Mouse (Mus musculus): Measurements from ENCODE around the gene Tmem221. TPM values are rescaled to one million over a fixed set of nuclear protein-coding genes. Genes with fewer than 3 reads are reported as not detected.
A peak's percentile ranks its signal among the peaks of the same experiment; 100 is the strongest.

Tmem221 gene
- polyA plus RNA-seq, 1 experiment: not detected

GRCm38 (mm10) chr8:71591471-71592373, 33.1 kb upstream of the Tmem221 start, which contains the start of gene Pgls:
Gene Pgls (plus strand): TSS chr8:71592176.
- peak within 1 kb of the TSS; percentile 88 for H3K27ac ChIP-seq (replicated peaks; ENCODE audit: low read depth, low read length)
- peaks cover 12% of the 10 kb centered on the region for H3K4me1 ChIP-seq (ENCODE audit: control insufficient read depth, insufficient read depth, insufficient read length, low read length)

GRCm38 (mm10) chr8:71591017-71591416, 32.3 kb upstream of the Tmem221 start:
- Histone ChIP-seq H3K4me1 (ENCODE audit: control insufficient read depth, insufficient read depth, insufficient read length, low read length) (peaks cover 12% of the 10 kb centered on the region), H3K27ac (replicated peaks; ENCODE audit: low read depth, low read length) (no peak overlapping the region), H3K4me3 (ENCODE audit: insufficient read depth, low read depth, low read length) (peak overlapping the region; percentile 84)

More at GRCm38 (mm10) chr8:71591471-71592373, 33.1 kb upstream of the Tmem221 start, which contains the start of gene Pgls:
- peak within 1 kb of the TSS; percentile 84 for H3K4me3 ChIP-seq (ENCODE audit: insufficient read depth, low read depth, low read length)

- Histone ChIP-seq H3K4me1 (ENCODE audit: control insufficient read depth, insufficient read depth, insufficient read length, low read length) (peaks cover 9% of the 10 kb centered on the region), H3K4me3 (ENCODE audit: insufficient read depth, low read depth, low read length) (no peak overlapping the region), H3K27ac (replicated peaks; ENCODE audit: low read depth, low read length) (no peak overlapping the region)
Observed at GRCm38 (mm10) chr8:71588762-71589161, 30.1 kb upstream of the Tmem221 start.

GRCm38 (mm10) chr8:71586891-71587290, 28.2 kb upstream of the Tmem221 start:
- peaks cover 2% of the 10 kb centered on the region; the same call in 1 of the 2 replicates for H3K4me1 ChIP-seq (ENCODE audit: control insufficient read depth, insufficient read depth, insufficient read length, low read length)
- no peak overlapping the region for H3K27ac ChIP-seq (replicated peaks; ENCODE audit: low read depth, low read length)
- no peak overlapping the region for H3K4me3 ChIP-seq (ENCODE audit: insufficient read depth, low read depth, low read length)

GRCm38 (mm10) chr8:71580201-71580600, 21.5 kb upstream of the Tmem221 start:
- Histone ChIP-seq H3K4me1 (ENCODE audit: control insufficient read depth, insufficient read depth, insufficient read length, low read length) (no peaks in the 10 kb centered on the region; the same call in 1 of the 2 replicates), H3K27ac (replicated peaks; ENCODE audit: low read depth, low read length) (no peak overlapping the region)

GRCm38 (mm10) chr8:71579476-71579875, 20.8 kb upstream of the Tmem221 start:
- Histone ChIP-seq H3K4me3 (ENCODE audit: insufficient read depth, low read depth, low read length) (no peak overlapping the region), H3K4me1 (ENCODE audit: control insufficient read depth, insufficient read depth, insufficient read length, low read length) (no peaks in the 10 kb centered on the region; the same call in 1 of the 2 replicates), H3K27ac (replicated peaks; ENCODE audit: low read depth, low read length) (0 out of 2 replicates have a peak overlapping the region, but pooled peaks have one; percentile 29)

More at GRCm38 (mm10) chr8:71580201-71580600, 21.5 kb upstream of the Tmem221 start:
- H3K4me3 ChIP-seq (ENCODE audit: insufficient read depth, low read depth, low read length): no peak overlapping the region

- Histone ChIP-seq H3K4me3 (ENCODE audit: insufficient read depth, low read depth, low read length) (no peak overlapping the region), H3K27ac (replicated peaks; ENCODE audit: low read depth, low read length) (0 out of 2 replicates have a peak overlapping the region, but pooled peaks have one; percentile 29), H3K4me1 (ENCODE audit: control insufficient read depth, insufficient read depth, insufficient read length, low read length) (no peaks in the 10 kb centered on the region; the same call in 1 of the 2 replicates)
Observed at GRCm38 (mm10) chr8:71579009-71579408, 20.3 kb upstream of the Tmem221 start.

- H3K4me3 ChIP-seq (ENCODE audit: insufficient read depth, low read depth, low read length): no peak overlapping the region
- no peak overlapping the region for H3K27ac ChIP-seq (replicated peaks; ENCODE audit: low read depth, low read length)
- H3K4me1 ChIP-seq (ENCODE audit: control insufficient read depth, insufficient read depth, insufficient read length, low read length): no peaks in the 10 kb centered on the region; the same call in 1 of the 2 replicates
Observed at GRCm38 (mm10) chr8:71577856-71578387, 19.3 kb upstream of the Tmem221 start.

GRCm38 (mm10) chr8:71575020-71575419, 16.3 kb upstream of the Tmem221 start:
- Histone ChIP-seq H3K4me3 (ENCODE audit: insufficient read depth, low read depth, low read length) (no peak overlapping the region), H3K27ac (replicated peaks; ENCODE audit: low read depth, low read length) (no peak overlapping the region), H3K4me1 (ENCODE audit: control insufficient read depth, insufficient read depth, insufficient read length, low read length) (peaks cover 4% of the 10 kb centered on the region; the same call in 1 of the 2 replicates)

- no peak overlapping the region for H3K27ac ChIP-seq (replicated peaks; ENCODE audit: low read depth, low read length)
- H3K4me3 ChIP-seq (ENCODE audit: insufficient read depth, low read depth, low read length): no peak overlapping the region
- peaks cover 4% of the 10 kb centered on the region; the same call in 1 of the 2 replicates for H3K4me1 ChIP-seq (ENCODE audit: control insufficient read depth, insufficient read depth, insufficient read length, low read length)
Observed at GRCm38 (mm10) chr8:71574426-71574825, 15.8 kb upstream of the Tmem221 start.

- Histone ChIP-seq H3K4me3 (ENCODE audit: insufficient read depth, low read depth, low read length) (no peak overlapping the region), H3K4me1 (ENCODE audit: control insufficient read depth, insufficient read depth, insufficient read length, low read length) (peaks cover 4% of the 10 kb centered on the region; the same call in 1 of the 2 replicates), H3K27ac (replicated peaks; ENCODE audit: low read depth, low read length) (no peak overlapping the region)
Observed at GRCm38 (mm10) chr8:71572847-71573633, 14.4 kb upstream of the Tmem221 start.

- no peak overlapping the region for H3K27ac ChIP-seq (replicated peaks; ENCODE audit: low read depth, low read length)
- H3K4me3 ChIP-seq (ENCODE audit: insufficient read depth, low read depth, low read length): no peak overlapping the region
- peaks cover 12% of the 10 kb centered on the region for H3K4me1 ChIP-seq (ENCODE audit: control insufficient read depth, insufficient read depth, insufficient read length, low read length)
Observed at GRCm38 (mm10) chr8:71572077-71572476, 13.4 kb upstream of the Tmem221 start.

GRCm38 (mm10) chr8:71570291-71570954, 11.8 kb upstream of the Tmem221 start:
- Histone ChIP-seq H3K4me1 (ENCODE audit: control insufficient read depth, insufficient read depth, insufficient read length, low read length) (peaks cover 12% of the 10 kb centered on the region), H3K4me3 (ENCODE audit: insufficient read depth, low read depth, low read length) (peak overlapping the region; percentile 75), H3K27ac (replicated peaks; ENCODE audit: low read depth, low read length) (no peak overlapping the region)
